Mouse (Mus musculus) megakaryocyte progenitor cell, adult 5-6 weeks (primary cell): ENCODE measurements around the gene Auts2. TPM values are rescaled to one million over a fixed set of nuclear protein-coding genes. Genes with fewer than 3 reads are reported as not detected.
A peak's percentile ranks its signal among the peaks of the same experiment; 100 is the strongest.

Source experiments
- ATAC-seq: replicated peaks from 2 replicates; pipeline ENCODE4 v1.8.0; 2016; ENCODE audit warnings: mild to moderate bottlenecking, moderate TSS enrichment, inconsistent platforms; ENCODE audit not compliant: poor library complexity
- total RNA-seq, 2 experiments: library from RNA; stranded (forward) in 1 of 2; stranded (reverse) in 1 of 2; fragments of 157-497, 149-512 nt in 1 of 2; fragments of 200-1000 nt in 1 of 2; gene quantifications; 2 replicates each; pipeline versions ENCODE4 v1.2.3 to v1.2.4; 2015 to 2017

The Auts2 gene
- total RNA-seq, 2 experiments from 2014 or later, result 3.9 to 15.0 TPM

DNA sequence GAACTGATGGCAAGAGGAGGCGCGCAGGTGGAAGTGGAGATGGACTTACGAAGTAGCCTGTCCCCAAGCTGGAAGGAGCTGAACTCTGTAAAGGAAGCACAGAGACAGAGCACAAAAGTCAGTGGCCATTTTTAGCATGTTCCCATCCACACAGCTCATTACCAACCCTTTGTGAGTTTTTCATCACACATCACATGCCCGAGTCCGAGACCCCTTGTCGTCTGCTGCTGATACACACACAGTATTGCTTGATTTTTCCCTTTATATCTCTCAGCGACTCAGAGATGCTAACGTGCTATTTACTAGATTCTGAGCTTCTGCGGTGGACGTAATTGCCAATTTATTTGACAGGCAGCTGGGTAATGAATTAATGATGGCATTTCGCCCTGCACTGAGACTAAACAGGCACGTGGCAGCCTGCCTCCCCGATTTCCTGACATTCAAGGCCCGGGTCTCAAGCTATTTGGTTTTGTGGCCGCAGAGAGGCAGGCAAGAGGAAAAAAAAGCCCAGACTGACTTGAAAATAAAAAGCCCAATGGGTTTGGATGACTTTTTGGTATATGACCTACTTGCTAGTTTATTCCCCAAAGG, 512.1 kb downstream of the Auts2 start:
- ATAC-seq, result no peak

DNA sequence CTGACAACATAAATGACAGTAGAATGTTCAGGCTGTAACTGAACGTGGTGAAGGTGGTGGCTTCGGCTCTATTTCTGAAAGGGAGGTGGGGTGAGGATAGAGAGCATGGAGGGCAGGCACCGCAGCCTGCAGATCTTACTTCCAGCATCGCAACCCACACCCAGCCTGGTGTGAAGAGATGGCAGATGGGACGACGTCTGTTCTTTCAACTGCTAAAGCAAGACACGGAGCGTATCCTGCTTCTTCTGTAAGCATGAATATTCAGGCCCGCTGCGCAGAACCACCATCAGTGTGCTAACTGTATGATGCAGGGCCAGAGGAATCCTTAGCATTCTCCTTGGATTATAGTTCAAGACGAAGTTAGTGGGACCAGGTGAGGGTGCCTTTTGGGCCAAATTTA, 513.5 kb downstream of the Auts2 start:
- no peak for ATAC-seq

DNA sequence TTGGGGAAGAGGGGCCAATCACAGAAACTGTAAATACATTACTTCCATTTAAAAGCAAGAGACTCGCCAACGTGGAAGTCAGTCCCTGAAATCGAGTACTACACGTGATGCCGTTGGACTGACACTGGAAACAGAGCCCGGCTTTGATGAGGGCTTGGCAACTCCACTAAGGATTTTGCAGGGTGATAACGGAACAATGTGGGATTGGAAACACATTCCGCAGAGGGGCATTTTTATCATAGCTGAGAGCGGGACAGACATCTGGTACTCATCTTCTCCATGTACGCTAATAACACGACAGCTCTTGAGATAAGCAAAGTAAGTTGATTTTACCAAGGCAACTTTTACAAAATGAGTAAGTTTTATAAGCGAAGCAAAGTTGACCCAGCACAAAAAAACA, 514.1 kb downstream of the Auts2 start:
- ATAC-seq, result no peak

DNA sequence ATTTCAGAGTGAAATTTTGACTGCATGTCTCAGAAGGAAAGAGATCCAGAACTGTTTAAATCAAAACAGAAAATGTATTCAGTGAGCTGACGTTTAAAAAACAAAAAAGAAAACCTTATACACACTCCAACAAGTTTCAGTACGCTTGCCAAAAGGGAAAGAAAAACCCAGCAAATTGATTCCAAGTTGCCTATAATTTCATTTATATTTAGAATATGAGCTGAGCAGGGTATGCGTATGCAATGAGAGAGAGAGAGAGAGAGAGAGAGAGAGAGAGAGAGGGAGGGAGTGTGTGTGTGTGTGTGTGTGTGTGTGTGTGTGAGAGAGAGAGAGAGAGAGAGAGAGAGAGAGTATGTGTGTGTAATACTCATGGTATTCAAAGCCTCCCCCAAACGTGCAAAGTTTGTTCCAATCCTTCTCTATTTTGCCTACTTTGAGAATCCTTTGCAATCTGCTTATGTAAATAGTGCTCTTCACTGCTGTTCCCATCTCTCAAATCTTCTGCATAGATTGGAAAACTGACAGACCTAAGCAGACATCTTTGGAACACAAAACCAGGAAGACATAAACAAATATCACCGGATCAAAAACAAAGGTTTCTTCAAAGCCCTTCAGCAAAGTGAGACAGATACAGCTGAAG, 515.2 kb downstream of the Auts2 start:
- no peak for ATAC-seq

DNA sequence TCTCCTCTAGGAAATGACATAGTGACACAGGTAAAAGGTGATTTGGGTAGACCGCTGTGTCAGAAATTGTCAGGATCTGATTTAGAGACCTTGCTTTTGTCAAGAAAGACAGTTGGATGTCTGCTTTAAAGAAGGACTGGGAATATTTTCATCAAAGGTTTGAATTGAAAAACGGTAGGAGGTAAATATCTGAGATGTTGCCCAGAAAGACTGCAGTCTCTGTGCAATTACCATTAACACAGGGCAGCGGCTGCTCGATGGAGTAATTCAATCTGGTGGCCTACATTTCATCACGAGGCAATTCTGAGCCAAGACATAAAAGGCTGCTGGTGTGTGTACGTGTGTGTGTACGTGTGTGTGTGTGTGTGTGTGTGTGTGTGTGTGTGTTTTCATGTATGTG, 529.8 kb downstream of the Auts2 start:
- ATAC-seq, result no peak

DNA sequence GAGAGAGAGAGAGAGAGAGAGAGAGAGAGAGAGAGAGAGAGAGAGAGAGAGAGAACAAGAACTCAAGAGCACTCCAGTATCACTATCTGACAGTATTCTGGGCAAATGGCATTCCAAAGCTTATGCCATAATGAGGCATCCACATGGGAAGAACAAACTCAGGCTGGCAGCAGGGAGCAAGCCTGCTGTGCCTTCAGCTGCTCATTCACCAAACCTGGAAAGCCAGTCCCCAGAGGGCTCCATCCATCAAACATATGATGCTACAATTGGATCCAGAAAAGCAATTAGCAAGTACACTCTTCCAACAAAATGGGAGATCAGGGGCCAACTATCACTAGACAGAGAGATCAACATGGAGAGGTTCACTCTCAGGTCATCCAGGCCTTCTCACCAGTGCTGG, 531.3 kb downstream of the Auts2 start:
- ATAC-seq, result no peak

DNA sequence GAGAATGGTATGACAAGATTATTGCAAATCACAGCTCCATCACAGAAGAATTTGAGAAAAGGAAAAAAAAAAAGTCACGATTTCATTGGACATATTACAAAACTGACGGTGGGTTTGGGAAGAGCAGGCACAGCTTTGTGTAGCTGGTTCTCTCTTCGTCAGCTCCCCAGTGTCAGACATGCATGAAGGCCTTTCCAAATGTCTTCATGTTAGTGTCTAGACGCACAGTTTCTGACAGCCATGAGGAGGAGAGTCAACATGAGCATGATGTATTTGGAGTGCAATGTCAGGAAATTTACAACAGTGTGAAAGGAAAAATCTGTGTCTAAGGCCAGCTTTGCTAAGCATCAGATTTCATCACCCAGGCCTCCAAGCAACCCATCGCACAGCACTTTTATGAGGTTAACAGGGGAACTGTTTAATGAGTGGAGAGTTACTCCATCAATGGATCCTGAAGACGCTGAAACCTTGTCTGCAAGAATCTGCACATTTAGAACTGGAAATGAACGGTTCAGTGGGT, 534.4 kb downstream of the Auts2 start:
- ATAC-seq, result no peak

DNA sequence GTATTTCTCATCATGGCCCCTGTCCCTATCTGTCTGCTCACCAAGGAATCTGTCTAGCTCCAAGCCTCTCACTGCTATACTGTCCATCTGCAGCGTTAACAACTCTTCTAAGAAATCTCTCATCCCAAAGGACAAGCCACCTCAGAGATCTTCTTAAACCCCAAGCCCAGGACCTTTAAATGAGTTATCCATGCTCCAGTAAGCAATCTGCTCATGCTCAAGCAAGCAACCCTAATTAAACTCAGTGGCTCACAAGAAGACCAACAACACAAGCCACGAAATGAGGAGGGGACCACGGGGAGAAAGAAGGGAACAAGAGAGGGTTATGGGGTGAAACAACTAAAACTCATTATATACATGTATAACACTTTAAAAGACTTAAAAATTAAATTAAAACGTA, 535.2 kb downstream of the Auts2 start:
- ATAC-seq, result no peak

DNA sequence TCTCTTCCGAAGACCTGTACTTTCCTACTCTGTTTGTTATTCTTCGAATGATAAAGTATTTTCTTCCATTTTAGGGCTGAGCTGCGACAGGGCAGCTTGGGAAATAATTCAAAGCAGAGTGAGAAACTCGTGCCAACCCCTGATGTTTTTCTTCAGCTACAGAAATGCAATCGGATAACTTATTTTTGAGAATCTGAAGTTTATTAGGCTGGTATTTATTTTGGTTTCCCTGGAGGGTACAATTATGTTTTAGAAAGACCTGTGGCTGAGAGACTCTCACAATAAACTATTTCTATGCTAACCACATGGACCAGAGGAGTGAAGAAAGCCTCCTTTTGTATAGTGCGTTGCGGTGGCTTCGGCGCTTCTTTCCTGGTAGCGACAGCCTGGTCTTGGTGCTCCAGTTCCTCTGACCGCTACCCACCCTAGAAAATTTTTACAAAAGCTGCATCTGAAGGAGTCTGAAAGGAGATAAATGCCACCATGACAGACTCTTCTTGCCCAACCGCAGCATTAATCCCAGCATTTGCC, 550.4 kb downstream of the Auts2 start:
- ATAC-seq, result no peak

DNA sequence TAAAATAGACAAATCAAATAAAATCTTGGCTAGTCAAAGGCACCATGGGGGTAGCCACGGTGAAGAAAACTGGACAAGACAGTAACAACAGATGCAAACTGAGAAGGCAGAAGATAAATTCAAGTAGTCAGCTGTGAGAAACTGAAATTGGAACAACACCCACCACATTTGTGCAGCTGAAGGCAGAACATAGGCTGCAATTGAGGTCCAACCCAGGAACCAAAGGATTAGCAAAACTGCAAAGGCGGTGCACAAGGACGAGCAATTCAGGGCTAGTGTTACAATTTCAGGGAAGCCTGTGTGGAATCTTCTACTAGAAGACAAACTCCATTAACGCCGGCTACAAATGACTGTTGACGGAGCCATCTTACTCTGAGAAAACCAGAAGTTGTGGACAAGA, 550.9 kb downstream of the Auts2 start:
- no peak for ATAC-seq

DNA sequence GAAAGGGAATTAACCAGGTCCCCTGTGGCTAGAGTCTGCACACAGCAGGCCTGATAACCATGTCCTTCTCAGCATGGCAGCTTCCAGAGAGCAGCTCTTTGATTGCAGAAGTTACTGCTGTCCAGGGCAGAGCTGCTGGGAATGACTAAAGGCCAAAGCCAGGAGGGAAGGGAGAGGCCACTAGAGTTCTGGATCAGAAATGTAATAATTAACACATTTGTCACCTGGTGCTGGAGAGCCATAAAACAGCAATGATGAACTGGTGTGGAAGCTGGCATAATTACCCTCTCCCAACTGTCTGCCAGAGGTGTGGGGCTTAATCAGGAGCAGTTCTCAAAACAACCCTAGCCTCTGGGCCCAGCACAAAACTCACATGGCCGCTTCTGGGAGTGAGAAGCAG, 552.6 kb downstream of the Auts2 start:
- no peak for ATAC-seq

DNA sequence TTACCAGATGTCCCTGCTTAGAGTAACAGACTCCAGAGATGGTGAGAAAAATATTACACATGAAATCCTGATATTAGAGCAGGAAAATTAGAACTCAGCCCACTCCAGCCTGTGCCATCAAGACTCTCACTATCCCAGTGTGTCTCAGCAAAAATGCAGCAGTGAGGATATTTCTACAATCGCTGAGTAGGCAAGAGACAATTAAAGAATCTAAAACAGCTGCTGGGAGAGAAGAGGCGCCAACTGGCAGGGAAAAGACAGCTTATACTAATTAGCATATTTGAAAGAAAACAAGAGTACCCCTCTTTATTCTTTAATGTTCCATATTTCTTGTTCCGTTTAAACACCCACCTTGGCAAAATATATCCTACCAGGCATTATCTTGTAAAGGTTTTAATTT, 561.7 kb downstream of the Auts2 start:
- ATAC-seq, result no peak

DNA sequence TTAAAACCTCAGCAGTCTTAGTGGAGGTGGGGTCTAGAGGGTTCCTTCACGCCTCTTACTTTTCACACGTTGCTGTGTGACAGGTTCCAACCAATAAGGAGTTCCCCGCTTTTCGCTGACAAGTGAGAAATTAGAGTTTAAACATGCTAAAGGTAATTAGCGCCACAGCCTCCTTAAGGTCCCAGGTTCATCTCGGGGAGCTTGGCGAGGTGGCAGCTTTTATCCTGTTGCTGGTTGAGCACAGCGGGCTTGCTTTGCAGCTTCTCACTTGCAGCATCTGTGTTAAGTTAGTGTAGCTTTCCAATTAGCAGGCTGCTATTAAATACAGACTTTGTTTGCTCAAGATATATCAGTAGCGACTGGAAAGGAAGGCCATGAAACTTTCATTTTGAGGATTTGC, 564.2 kb downstream of the Auts2 start:
- ATAC-seq, result no peak

DNA sequence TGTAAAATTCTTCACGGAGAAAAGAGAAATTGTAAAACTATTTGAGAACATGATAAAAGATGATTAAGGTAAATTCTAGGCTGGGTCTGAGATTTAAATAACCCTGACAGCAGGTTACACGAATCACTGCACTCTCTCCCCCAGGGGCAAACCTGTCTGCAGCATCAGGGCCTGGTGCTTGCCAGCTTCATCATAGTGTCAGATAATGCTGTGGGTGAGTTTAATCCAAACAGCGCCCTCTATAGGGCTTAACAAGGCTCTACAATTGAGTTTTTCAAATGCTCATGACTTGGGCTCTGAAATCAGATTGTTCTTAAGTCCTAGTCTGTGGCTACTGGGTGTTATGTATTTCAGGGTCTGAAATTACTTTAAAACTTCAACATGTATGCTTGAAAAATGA, 565.6 kb downstream of the Auts2 start:
- ATAC-seq, result no peak

DNA sequence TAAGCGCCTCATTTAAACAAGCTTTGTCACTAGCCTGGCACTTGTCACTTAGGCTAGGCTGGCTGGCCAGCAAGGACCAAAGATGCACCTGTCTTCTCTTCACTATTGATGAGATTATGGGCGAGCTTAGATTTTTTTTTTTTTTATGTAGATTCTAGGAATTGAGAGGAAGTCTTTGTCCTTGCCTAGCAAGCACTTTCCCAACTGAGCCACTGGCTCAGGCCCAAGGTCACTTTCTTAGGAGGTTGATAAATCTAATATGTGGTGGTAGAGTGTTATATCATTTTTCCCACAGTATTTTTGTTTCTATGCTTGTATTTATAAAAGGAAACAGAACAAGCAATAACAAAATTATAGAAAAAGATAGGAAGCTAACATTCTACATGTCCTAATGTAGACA, 571.2 kb downstream of the Auts2 start:
- ATAC-seq, result no peak

DNA sequence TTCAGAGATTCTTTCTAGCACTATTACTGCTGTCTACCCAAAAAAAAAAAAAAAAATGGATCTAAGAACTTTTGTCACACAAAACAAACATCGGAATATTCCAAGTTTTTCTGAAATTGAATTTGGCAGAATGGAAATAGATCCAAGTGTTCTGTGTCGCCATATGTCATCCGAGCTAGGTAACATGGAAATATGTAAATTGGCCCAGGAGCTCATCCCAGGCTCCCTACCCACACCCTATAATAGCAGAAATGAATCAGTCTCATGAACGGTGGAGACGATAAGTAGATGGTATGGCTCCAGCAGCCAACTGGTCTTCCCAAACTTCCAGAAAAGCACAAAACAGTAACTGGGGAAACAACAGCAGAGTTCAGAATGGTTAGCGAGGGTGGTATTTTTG, 577.6 kb downstream of the Auts2 start:
- no peak for ATAC-seq

DNA sequence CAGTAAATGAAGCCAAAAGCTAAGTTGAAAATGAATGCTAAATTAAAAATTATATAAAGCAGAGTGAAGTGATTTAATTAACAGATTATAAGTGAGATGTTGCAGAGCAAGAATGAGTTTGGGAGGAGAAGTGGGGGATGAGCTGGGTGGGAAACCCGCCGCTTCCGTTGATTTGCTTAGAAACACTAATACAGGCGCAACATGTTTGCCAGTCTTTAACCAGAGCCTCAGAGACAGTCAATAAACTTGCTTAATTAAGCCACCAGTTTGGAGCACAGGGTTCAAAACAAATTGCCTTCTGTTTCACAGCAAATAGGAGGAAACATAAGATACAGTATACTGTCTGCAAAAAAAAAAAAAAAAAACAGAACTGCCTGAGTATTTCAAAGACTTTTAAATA, 579.6 kb downstream of the Auts2 start:
- no peak for ATAC-seq

DNA sequence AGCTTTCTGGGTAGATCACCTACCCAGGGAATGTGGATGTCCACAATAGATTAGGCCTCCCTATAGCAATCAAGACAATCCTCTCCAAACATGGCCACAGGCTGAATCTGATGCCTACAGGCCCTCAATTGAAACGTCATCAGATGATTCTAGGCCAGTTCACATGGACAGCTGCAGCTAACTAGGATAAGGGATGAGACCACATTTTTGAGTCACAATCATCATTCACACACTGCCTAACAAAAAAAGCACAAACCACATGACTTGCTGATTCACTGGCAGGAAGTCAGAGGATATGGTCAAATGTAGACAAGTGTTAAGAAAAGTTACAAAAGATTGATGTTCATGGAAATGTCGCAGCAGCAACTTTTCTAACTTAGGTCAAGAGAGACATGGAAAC, 581.3 kb downstream of the Auts2 start:
- peak; percentile 63 for ATAC-seq

DNA sequence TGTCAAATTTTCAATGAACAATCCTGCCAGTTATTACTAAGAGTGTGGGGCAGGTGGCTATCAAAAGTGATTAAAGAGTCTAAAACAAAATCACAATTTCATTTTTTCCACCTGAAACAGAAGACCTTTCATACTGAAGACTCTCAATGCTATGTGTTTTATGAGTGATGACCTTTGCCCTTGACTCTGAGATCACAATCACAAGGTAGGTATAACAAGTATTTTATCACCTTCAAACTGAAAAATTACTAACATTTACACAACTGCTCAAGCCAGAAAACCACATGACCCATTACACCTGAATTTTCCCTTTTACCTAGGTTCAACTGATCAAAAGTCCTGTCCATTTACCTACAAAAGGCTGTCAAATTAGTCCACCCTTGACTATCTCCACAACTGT, 582.7 kb downstream of the Auts2 start:
- ATAC-seq, result no peak

DNA sequence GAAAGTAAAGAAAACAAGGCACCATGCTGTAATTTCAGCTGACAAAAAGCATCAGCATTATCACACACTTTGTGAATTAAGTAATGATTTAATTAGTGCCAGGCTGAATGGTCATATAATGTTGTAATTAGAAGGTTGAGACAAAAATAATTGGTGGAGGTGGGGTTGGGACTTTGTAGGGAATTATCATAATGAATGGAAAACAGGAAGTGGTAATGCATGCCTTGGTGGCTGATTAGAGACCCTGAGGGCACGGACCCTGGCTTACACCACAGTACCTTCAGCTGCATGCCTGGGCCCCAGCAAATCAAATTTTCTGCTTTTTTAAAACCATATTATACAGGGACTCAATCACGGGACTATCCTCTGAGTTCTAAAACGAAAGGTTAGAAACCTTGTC, 586.1 kb downstream of the Auts2 start:
- no peak for ATAC-seq

DNA sequence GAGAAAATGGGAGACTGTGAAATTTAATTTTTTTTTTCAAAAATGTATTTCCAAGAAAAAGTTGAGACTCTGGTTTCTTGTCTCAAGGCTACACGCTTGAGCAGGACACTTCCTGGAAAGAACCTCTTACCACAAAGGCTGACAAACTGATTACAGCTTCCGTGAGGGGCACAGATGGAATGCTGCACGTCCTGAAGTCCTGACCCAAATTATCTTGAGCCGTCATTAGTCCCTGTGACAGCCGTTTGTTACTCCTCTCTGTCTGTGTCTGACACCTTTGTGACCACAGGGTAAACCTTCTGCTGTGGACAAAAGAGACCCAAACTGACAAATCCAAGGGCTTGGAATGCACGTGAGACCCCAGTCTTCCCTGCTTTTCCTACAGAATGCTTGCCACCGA, 587.1 kb downstream of the Auts2 start:
- peak; percentile 55 for ATAC-seq

DNA sequence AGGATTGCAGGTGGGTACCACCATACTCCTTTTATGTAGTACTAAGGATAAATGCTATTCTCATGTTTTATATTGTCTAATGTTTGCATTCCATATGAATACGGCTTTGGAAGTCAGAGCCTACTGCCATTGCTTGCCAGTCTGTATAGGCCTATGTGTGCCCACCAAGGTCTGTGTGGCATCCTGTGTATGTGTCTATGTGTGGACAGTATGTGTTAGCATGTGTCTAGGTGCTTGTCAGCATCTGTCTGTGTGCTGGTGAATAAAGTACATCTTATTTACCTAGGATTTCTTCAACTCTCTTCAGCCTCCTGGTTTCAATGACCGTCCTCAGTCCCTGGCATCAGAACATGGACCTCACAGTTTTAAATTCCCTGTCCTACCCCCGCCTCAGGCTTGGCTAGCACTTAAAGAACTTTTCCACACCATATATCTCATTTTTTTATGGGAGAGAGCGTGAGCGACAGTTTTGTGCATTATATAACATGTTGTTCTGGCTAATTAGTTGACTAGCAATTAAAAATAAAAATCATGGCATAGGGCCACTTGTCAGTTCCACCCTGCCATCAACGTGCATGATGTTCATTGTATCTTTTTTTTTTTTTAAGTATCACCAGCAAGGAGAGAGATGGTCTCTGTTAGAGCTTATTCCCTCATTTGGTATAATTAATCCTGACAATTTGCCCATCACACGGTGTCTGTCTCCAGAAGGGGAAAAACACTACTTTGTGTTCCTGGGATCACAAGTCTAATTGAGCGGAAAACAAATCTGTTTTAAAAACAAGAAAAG, 587.7 kb downstream of the Auts2 start:
- ATAC-seq, result no peak
